Mouse (Mus musculus): Measurements from ENCODE around the gene Tspan10. TPM values are rescaled to one million over a fixed set of nuclear protein-coding genes. Genes with fewer than 3 reads are reported as not detected.
A peak's percentile ranks its signal among the peaks of the same experiment; 100 is the strongest.

Tspan10 gene
- polyA plus RNA-seq (2012; rRNA removed): not detected in 2 replicates
- not detected in 2 replicates for polyA plus RNA-seq (2014; fragmentation: Nextera tagmentation; extraction: Ambion mirVana)

- ATAC-seq (ENCODE audit: insufficient read depth) (no peak), DNase-seq (ENCODE audit: low read depth in 3 of 3, low spot score in 3 of 3) (no peak)
- H3K4me3 ChIP-seq (ENCODE audit: insufficient read depth in 1 of 2, low read depth in 2 of 2, low read length in 2 of 2): no peak within 1 kb of the TSS
- H3K27ac ChIP-seq: no peak within 1 kb of the TSS
- no peaks in the 10 kb centered on the region for H3K27me3 ChIP-seq (ENCODE audit: control insufficient read depth, insufficient read depth, low read length)
- TF ChIP-seq CTCF (IDR thresholded peaks at IDR 0.05; ENCODE audit: low read depth): no peak
- TF ChIP-seq EP300 (IDR thresholded peaks at IDR 0.05; ENCODE audit: low read depth): no peak
- 73% methylated on average over 3 of the region's 3 CpGs for WGBS (ENCODE audit: insufficient replicate concordance)
- H3K36me3 ChIP-seq (replicated peaks; ENCODE audit: control insufficient read depth, insufficient read depth, low read depth): no peaks in the 10 kb centered on the region
- no peaks in the 10 kb centered on the region for H3K4me1 ChIP-seq (replicated peaks; ENCODE audit: control insufficient read depth in 2 of 2, insufficient read depth in 2 of 2, low read length in 1 of 2)
- H3K4me2 ChIP-seq (ENCODE audit: low read depth): no peak within 1 kb of the TSS
- no peaks in the 10 kb centered on the region for H3K9me3 ChIP-seq (ENCODE audit: control insufficient read depth, low read length)
- H3K9ac ChIP-seq (replicated peaks): no peak within 1 kb of the TSS
Measured at GRCm38 (mm10) chr11:120442344-120442743, at the start of gene Tspan10. Gene Tspan10, plus strand, starts transcription at chr11:120442644.

GRCm38 (mm10) chr11:120395661-120396060, 46.8 kb upstream of the Tspan10 start:
- Histone ChIP-seq H3K9me3 (ENCODE audit: control insufficient read depth, low read length) (no peaks in the 10 kb centered on the region), H3K27ac (no peak overlapping the region), H3K4me2 (ENCODE audit: low read depth) (no peak overlapping the region), H3K36me3 (replicated peaks; ENCODE audit: control insufficient read depth, insufficient read depth, low read depth) (peaks cover 43% of the 10 kb centered on the region), H3K4me3 (ENCODE audit: insufficient read depth in 1 of 2, low read depth in 2 of 2, low read length in 2 of 2) (no peak overlapping the region), H3K4me1 (replicated peaks; ENCODE audit: control insufficient read depth in 2 of 2, insufficient read depth in 2 of 2, low read length in 1 of 2) (peaks cover 15 to 21% of the 10 kb centered on the region in 2 experiments), H3K27me3 (ENCODE audit: control insufficient read depth, insufficient read depth, low read length) (no peaks in the 10 kb centered on the region), H3K9ac (replicated peaks) (no peak overlapping the region)
- TF ChIP-seq EP300 (IDR thresholded peaks at IDR 0.05; ENCODE audit: low read depth): no peak
- DNase-seq (ENCODE audit: low read depth in 3 of 3, low spot score in 3 of 3) (no peak), ATAC-seq (ENCODE audit: insufficient read depth) (no peak)
- WGBS (ENCODE audit: insufficient replicate concordance): 77% methylated on average over 4 of the region's 4 CpGs

GRCm38 (mm10) chr11:120397602-120398001, 44.8 kb upstream of the Tspan10 start:
- no peak overlapping the region for H3K9ac ChIP-seq (replicated peaks)
- H3K27ac ChIP-seq: no peak overlapping the region
- H3K4me2 ChIP-seq (ENCODE audit: low read depth): no peak overlapping the region
- DNase-seq (ENCODE audit: low read depth in 3 of 3, low spot score in 3 of 3) (no peak), ATAC-seq (ENCODE audit: insufficient read depth) (no peak)
- no peaks in the 10 kb centered on the region for H3K9me3 ChIP-seq (ENCODE audit: control insufficient read depth, low read length)
- H3K4me3 ChIP-seq (ENCODE audit: insufficient read depth in 1 of 2, low read depth in 2 of 2, low read length in 2 of 2): no peak overlapping the region
- H3K36me3 ChIP-seq (replicated peaks; ENCODE audit: control insufficient read depth, insufficient read depth, low read depth): peaks cover 49% of the 10 kb centered on the region
- H3K4me1 ChIP-seq (replicated peaks; ENCODE audit: control insufficient read depth in 2 of 2, insufficient read depth in 2 of 2, low read length in 1 of 2): peaks cover 15 to 21% of the 10 kb centered on the region in 2 experiments
- no peak for TF ChIP-seq EP300 (IDR thresholded peaks at IDR 0.05; ENCODE audit: low read depth)
- TF ChIP-seq CTCF (IDR thresholded peaks at IDR 0.05; ENCODE audit: low read depth): no peak
- WGBS (ENCODE audit: insufficient replicate concordance): 86% methylated on average over 2 of the region's 2 CpGs
- no peaks in the 10 kb centered on the region for H3K27me3 ChIP-seq (ENCODE audit: control insufficient read depth, insufficient read depth, low read length)

DNA sequence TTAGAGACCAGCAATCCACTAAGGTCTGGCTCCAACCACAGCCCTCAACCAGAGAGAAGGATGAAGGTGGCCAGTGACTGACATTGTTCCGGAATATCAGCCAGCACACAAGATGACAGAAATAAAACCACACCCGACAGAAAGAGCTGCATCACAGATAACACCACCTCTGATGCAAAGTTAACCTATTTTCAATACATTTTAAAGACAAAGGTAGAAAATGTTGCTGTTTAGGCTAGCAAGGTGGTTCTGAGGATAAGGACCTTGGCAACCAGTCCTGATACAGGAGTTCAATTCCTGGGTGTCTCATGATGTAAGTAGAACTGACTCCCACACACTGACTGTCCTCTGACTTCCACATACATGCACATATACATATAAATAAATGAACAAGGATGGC, 43.1 kb upstream of the Tspan10 start:
- peaks cover 57% of the 10 kb centered on the region for H3K36me3 ChIP-seq (replicated peaks; ENCODE audit: control insufficient read depth, insufficient read depth, low read depth)
- peak overlapping the region; percentile 42; the same call in 1 of the 2 replicates for H3K27ac ChIP-seq
- no peak overlapping the region; the same call in 1 of the 2 replicates for H3K4me2 ChIP-seq (ENCODE audit: low read depth)
- ATAC-seq (ENCODE audit: insufficient read depth) (peak; percentile 74; the same call in 1 of the 2 replicates), DNase-seq (ENCODE audit: low read depth in 3 of 3, low spot score in 3 of 3) (peak; percentile 30 to 44 (median 34))
- no peaks in the 10 kb centered on the region for H3K27me3 ChIP-seq (ENCODE audit: control insufficient read depth, insufficient read depth, low read length)
- no peaks in the 10 kb centered on the region for H3K9me3 ChIP-seq (ENCODE audit: control insufficient read depth, low read length)
- H3K9ac ChIP-seq (replicated peaks): 0 out of 2 replicates have a peak overlapping the region, but pooled peaks have one; percentile 18
- peaks cover 15 to 21% of the 10 kb centered on the region in 2 experiments for H3K4me1 ChIP-seq (replicated peaks; ENCODE audit: control insufficient read depth in 2 of 2, insufficient read depth in 2 of 2, low read length in 1 of 2)
- peak; percentile 63; the same call in 1 of the 2 replicates for TF ChIP-seq EP300 (IDR thresholded peaks at IDR 0.05; ENCODE audit: low read depth)
- no peak for TF ChIP-seq CTCF (IDR thresholded peaks at IDR 0.05; ENCODE audit: low read depth)
- no peak overlapping the region for H3K4me3 ChIP-seq (ENCODE audit: insufficient read depth in 1 of 2, low read depth in 2 of 2, low read length in 2 of 2)
- whole genome bisulfite sequencing (ENCODE audit: insufficient replicate concordance): 20% methylated on average over 2 of the region's 2 CpGs

DNA sequence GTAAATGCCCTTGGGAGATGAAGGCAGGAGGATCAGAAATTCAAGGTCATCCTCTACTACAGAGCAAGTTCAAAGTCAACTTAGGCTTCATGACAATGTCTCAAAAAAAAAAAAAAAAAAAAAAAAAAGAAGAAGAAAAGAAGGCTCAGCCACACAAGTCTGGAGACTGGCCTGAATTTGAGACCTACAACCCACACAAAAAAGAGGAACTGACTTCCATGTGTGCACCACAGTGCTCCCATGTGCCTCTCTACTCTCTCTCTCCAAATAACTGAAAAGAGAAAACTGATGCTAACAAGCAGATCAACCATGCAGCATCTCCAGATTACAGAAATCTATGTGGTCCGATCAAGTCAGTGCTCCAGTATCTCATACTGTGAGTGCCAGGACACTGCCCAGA, 37.6 kb upstream of the Tspan10 start:
- Histone ChIP-seq H3K9ac (replicated peaks) (no peak overlapping the region), H3K4me3 (ENCODE audit: insufficient read depth in 1 of 2, low read depth in 2 of 2, low read length in 2 of 2) (no peak overlapping the region), H3K27me3 (ENCODE audit: control insufficient read depth, insufficient read depth, low read length) (no peaks in the 10 kb centered on the region), H3K4me1 (replicated peaks; ENCODE audit: control insufficient read depth in 2 of 2, insufficient read depth in 2 of 2, low read length in 1 of 2) (peaks cover 12 to 24% of the 10 kb centered on the region in 2 experiments; a peak in 3 of 4 replicates), H3K36me3 (replicated peaks; ENCODE audit: control insufficient read depth, insufficient read depth, low read depth) (peaks cover 84% of the 10 kb centered on the region), H3K9me3 (ENCODE audit: control insufficient read depth, low read length) (no peaks in the 10 kb centered on the region), H3K4me2 (ENCODE audit: low read depth) (no peak overlapping the region), H3K27ac (no peak overlapping the region)
- DNase-seq (ENCODE audit: low read depth in 3 of 3, low spot score in 3 of 3) (no peak), ATAC-seq (ENCODE audit: insufficient read depth) (no peak)
- WGBS (ENCODE audit: insufficient replicate concordance): 62% methylated on average over 1 of the region's 1 CpGs
- TF ChIP-seq EP300 (IDR thresholded peaks at IDR 0.05; ENCODE audit: low read depth) (no peak), CTCF (IDR thresholded peaks at IDR 0.05; ENCODE audit: low read depth) (no peak)
